Mouse (Mus musculus) heart, postnatal 36 days (tissue): ENCODE data around the gene Stn1. TPM values are rescaled to one million over a fixed set of nuclear protein-coding genes. Genes with fewer than 3 reads are reported as not detected.
"Not testable (repeated sequence)": the region's sequence is repeated elsewhere in the genome, so short reads cannot be mapped to it uniquely, and the experiment has no call there.

Experiments
- DNase-seq, 2 experiments: peaks; one replicate each; pipeline ENCODE4 v3.0.0; 2021 to 2022
- intact Hi-C: fragments of 180-260 bp; cut with DNase I; formaldehyde crosslinking; loops from one replicate; pipeline ENCODE4 v1.15.1; 2025
- total RNA-seq, 2 experiments: library from RNA; stranded (reverse); gene quantifications; 2 replicates each; pipeline ENCODE4 v1.2.3; 2021

Gene Stn1
- total RNA-seq = 10 to 100 TPM; 18.0 to 19.8 TPM

DNA sequence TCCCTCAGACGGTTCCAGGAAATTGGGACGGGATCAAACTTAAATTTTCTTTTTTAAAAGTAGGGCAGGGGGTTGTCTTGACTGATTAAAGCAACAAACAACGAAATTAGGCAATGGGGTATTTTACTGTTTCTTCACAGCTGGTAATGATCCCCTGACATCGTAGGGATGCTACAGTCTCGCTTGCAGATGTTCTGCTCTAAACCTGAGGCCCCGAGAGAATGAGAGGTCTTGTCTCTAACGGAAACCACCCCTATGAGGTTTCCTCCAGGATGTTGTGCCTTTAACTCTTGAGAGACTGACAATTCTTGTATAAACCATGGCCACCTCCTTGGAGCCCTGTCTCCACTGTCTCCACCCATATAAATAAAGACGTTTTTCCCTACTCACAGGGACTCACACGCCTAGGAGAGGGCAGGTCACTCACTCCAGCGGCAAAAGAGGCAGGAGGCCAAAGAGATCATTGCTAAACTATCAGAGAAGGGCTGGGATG lies at the start of gene Stn1:
TSS of gene Stn1 (minus strand) at position 208 of the 493 bp plus-strand sequence.
- intact Hi-C loops = loop anchor here (2.0 kb wide), 2 partner anchors 27 to 193 kb away; partner anchors contain the start of gene Sfr1
- peak in 1 of 2 experiments; percentile 33 for DNase-seq

- DNase-seq = no peak
- intact Hi-C loops = no loop called here
Observed at GRCm38 (mm10) chr19:47587009-47587408, 49.7 kb upstream of the Stn1 start.

- intact Hi-C loops = loop anchor here (1.0 kb wide), 1 partner anchor 50 kb away; no protein-coding TSS in a partner anchor
- no peak for DNase-seq
Observed at GRCm38 (mm10) chr19:47585772-47586171, 48.5 kb upstream of the Stn1 start.

GRCm38 (mm10) chr19:47579788-47580631 lies 42.7 kb upstream of the Stn1 start:
- DNase-seq = peak; percentile 43 to 66
- intact Hi-C loops = loop anchor here (1.0 to 5.0 kb wide), 4 partner anchors 37 to 151 kb away; partner anchors contain the start of gene Sfr1

- intact Hi-C loops = loop anchor here (1.0 to 2.0 kb wide), 2 partner anchors 41 to 69 kb away; no protein-coding TSS in a partner anchor
- DNase-seq = peak; percentile 81 to 91
Observed at GRCm38 (mm10) chr19:47579225-47579787, 42.0 kb upstream of the Stn1 start, which contains the start of gene Slk. Slk (plus strand) TSS chr19:47579678.

- intact Hi-C loops = loop anchor here (1.0 to 2.0 kb wide), 2 partner anchors 40 to 68 kb away; no protein-coding TSS in a partner anchor
- no peak for DNase-seq
Observed at GRCm38 (mm10) chr19:47578581-47579224, 41.4 kb upstream of the Stn1 start.

DNA sequence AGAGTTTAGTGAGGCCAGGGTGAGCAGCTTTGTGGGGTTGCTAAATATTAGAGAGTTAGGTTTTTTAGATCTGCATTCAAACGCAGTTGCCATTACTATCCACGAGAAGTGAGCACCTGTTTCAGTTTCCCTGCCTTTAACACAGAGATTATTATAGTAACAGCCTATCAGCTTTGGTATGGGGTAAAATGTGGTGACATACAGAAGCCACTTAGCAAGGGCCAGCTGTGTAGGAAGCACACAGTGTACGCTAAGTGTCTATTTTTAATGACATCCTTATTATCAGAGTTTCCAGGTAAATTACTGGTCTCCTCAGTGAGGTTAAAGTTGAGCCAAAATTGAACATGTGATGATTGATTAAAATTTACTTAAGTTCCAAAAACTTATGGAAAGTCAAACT lies 36.4 kb upstream of the Stn1 start:
- intact Hi-C loops = no loop called here
- DNase-seq = no peak

GRCm38 (mm10) chr19:47571981-47572380 lies 34.7 kb upstream of the Stn1 start:
- DNase-seq, intact Hi-C loops: not testable (repeated sequence)

DNA sequence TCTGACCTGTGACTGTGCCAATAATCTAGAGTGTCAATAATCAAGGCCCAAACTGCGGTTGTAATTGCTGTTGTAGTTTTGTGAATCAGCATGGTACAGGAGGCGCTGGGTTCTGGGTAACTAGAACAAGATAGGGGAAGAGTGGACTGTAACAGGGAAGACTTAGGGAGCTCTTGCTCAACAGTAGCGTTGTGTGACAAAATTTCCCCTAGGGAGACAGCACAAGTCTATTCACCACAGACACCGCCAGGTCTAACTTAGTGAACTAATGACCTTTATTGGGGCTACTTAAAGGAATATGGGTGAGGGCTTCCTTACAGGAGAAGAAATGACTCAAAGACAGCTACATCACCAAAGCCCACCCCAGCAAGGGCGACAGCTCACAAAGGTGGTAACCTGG lies 32.7 kb upstream of the Stn1 start:
- intact Hi-C loops = no loop called here
- no peak for DNase-seq

DNA sequence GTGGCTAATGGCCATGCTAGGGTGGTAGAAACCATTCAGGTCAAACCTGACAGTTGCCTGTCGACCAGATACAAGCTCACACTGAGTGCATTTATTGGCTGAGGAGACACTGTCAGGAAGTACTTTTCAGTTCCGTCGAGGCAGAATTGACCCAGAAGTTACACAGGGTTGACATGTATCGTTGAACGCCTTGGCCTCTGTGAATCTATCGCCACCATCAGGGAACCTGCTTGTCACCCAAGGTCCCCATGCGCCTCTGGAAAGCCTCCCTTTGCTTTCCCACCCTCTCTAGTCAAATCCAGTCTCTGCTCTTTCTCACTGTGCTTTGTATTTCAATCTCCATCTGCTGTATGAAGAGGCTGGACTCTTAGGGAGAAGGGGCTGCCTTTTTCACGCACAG lies 28.7 kb upstream of the Stn1 start:
- no peak for DNase-seq
- intact Hi-C loops = no loop called here

GRCm38 (mm10) chr19:47565031-47565654 lies 27.8 kb upstream of the Stn1 start:
- intact Hi-C loops = no loop called here

GRCm38 (mm10) chr19:47563715-47564114 lies 26.4 kb upstream of the Stn1 start:
- intact Hi-C loops = no loop called here
- DNase-seq = no peak

More at GRCm38 (mm10) chr19:47565031-47565654, 27.8 kb upstream of the Stn1 start:
- DNase-seq = no peak

DNA sequence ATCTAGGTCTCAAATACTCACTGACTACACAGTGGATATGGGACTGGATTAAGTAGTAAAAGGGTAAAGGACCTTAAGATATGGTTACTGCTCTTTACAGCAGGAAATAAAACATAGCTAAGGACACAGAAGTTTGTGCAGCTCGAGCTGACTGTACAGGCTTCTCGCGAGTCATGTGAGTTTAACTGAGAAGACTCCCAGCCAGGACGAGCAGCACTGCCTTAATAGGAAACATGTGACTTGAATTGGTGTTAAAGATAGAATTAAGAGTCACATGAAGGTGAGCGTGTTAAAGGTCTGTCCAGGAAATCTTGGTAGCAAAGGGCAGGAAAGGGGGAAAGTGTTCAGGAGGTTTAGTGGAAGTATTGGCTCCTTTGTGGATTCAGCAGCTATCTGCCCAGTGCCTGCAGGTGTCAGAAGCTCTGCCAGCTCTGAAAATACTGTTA lies 24.7 kb upstream of the Stn1 start:
- DNase-seq = no peak
- intact Hi-C loops = no loop called here

GRCm38 (mm10) chr19:47560544-47561161 lies 23.3 kb upstream of the Stn1 start:
- intact Hi-C loops = no loop called here
- DNase-seq = no peak

GRCm38 (mm10) chr19:47559751-47560512 lies 22.6 kb upstream of the Stn1 start:
- DNase-seq = no peak
- intact Hi-C loops = no loop called here

DNA sequence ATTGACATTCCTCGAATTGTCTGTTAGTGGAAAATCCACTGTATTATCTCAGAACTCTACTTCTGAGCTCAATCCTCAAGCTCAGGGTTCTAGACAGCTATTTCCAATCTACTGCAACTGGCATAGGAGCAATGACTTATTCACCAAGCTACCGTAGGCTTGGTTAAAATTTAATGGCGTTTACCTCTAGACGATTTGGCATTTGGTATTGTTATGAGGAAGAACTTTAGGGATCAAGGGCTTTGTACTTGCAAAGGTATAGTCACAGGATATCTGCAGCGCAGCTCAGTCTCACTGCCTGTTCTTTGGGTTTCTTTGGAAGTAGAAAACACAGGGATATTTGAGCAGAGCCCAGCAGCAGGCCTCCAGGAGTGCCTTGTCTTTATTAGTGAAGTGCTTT lies 21.8 kb upstream of the Stn1 start:
- intact Hi-C loops = no loop called here
- DNase-seq = no peak

GRCm38 (mm10) chr19:47549584-47549983 lies 12.3 kb upstream of the Stn1 start:
- intact Hi-C loops = no loop called here
- DNase-seq = no peak

GRCm38 (mm10) chr19:47549174-47549573 lies 11.9 kb upstream of the Stn1 start:
- intact Hi-C loops = no loop called here
- DNase-seq = no peak

- intact Hi-C loops = no loop called here
- DNase-seq = no peak
Observed at GRCm38 (mm10) chr19:47548432-47549076, 11.2 kb upstream of the Stn1 start.
